25 mouse cellular contexts compared by ENCODE assay signal in the genomic region with DNA sequence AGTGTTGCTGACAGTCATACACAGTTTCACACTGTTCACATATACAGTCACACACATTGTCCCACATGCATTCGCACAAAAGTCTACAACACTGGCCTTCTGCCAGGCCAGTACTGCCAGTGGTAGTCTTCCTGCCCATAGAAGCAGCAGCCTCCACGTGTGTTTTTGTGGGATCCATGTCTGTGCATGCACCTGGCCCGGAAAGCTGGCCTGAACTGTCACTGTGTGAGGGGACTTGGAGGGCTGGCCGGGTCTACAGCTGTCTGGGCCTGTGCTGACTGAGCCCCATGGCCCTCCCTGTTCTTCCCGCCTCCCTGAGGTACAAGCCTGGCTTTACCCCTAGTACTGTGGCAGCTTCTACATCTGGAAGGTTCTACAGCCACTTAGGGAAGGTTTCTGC. TPM values are rescaled to one million over a fixed set of nuclear protein-coding genes. Genes with fewer than 3 reads are reported as not detected.
A peak's percentile ranks its signal among the peaks of the same experiment; 100 is the strongest.
DNase-seq lines count a peak whose midpoint lies in the region; ATAC-seq and TF ChIP-seq lines count a peak whose summit lies in the region.
"Had no signal": no experiment of that assay in that cellular context is flagged by ENCODE, and none has a peak within 500 bp of the region (broad histone marks: within the 10 kb centered on the region; RNA-seq: fewer than 3 reads in every experiment).

No protein-coding gene starts in this region.

- no peaks in the 10 kb centered on the region for H3K36me3 ChIP-seq in liver, embryonic 12.5 days
- no peaks in the 10 kb centered on the region for H3K36me3 ChIP-seq in intestine, postnatal 0 days (ENCODE audit: control insufficient read depth, insufficient read depth)
- H3K36me3 ChIP-seq: forebrain, embryonic 10.5 days; heart, embryonic 10.5 days; hindbrain, embryonic 13.5 days; intestine, embryonic 15.5 days; kidney, embryonic 15.5 days; midbrain, embryonic 12.5 days had no signal

- no peak for TF ChIP-seq POLR2A in embryonic fibroblast, embryonic 13.5 days (IDR thresholded peaks at IDR 0.05; ENCODE audit: low read depth, low read length)

- DNase-seq in liver, result no peak
- DNase-seq in urinary bladder, postnatal 14 days (ENCODE audit: low spot score), result peak; percentile 34
- no peak for DNase-seq in urinary bladder, adult 2 months (ENCODE audit: low spot score)
- no peak for DNase-seq in neural tube, embryonic 10.5 days (ENCODE audit: extremely low spot score, low spot score)
- DNase-seq: cerebellum, adult 11 months; cerebellum, postnatal 36 days; gastrocnemius, postnatal 36 days; lung, postnatal 14 days; retina, postnatal 1 day; right cerebral cortex, postnatal 4 days; thymus, postnatal 36 days had no signal

- no peak overlapping the region for H3K4me2 ChIP-seq in liver, embryonic 12.5 days
- no peak overlapping the region for H3K4me2 ChIP-seq in intestine, postnatal 0 days (replicated peaks; ENCODE audit: low read depth)
- H3K4me2 ChIP-seq: hindbrain, embryonic 13.5 days; intestine, embryonic 15.5 days; kidney, embryonic 15.5 days; midbrain, embryonic 12.5 days had no signal

- H3K4me3 ChIP-seq in liver, embryonic 12.5 days, result no peak overlapping the region
- H3K4me3 ChIP-seq in embryonic fibroblast, embryonic 13.5 days (ENCODE audit: insufficient read depth, low read length), result no peak overlapping the region
- no peak overlapping the region for H3K4me3 ChIP-seq in intestine, postnatal 0 days (ENCODE audit: low read depth, low read length)
- H3K4me3 ChIP-seq: forebrain, embryonic 10.5 days; heart, embryonic 10.5 days; hindbrain, embryonic 13.5 days; intestine, embryonic 15.5 days; kidney, embryonic 15.5 days; midbrain, embryonic 12.5 days had no signal

- ATAC-seq in liver, embryonic 12.5 days, result peak; percentile 22; the same call in 1 of the 2 replicates
- no peak for ATAC-seq in intestine, postnatal 0 days
- ATAC-seq in inflammation-experienced regulatory T-cells, adult 6 months, result no peak
- ATAC-seq: intestine, embryonic 15.5 days had no signal

- WGBS in liver, embryonic 12.5 days (ENCODE audit: insufficient replicate concordance), result 67% methylated on average over 5 of the region's 5 CpGs
- WGBS in intestine, postnatal 0 days, result 82% methylated on average over 5 of the region's 5 CpGs

- no peak overlapping the region for H3K9ac ChIP-seq in liver, embryonic 12.5 days
- H3K9ac ChIP-seq in intestine, postnatal 0 days (ENCODE audit: low read depth, low read length), result no peak overlapping the region
- H3K9ac ChIP-seq: hindbrain, embryonic 13.5 days; intestine, embryonic 15.5 days; kidney, embryonic 15.5 days; liver, embryonic 14.5 days; midbrain, embryonic 12.5 days had no signal

- H3K27ac ChIP-seq in liver, embryonic 12.5 days, result no peak overlapping the region
- H3K27ac ChIP-seq in embryonic fibroblast, embryonic 13.5 days (ENCODE audit: insufficient read depth, low read length), result peak overlapping the region; percentile 84
- H3K27ac ChIP-seq in intestine, postnatal 0 days (ENCODE audit: low read depth, low read length), result no peak overlapping the region
- H3K27ac ChIP-seq: heart, embryonic 10.5 days; hindbrain, embryonic 13.5 days; intestine, embryonic 15.5 days; kidney, embryonic 15.5 days; liver, embryonic 14.5 days; midbrain, embryonic 12.5 days had no signal

- H3K27me3 ChIP-seq in liver, embryonic 12.5 days (replicated peaks), result peaks cover 23% of the 10 kb centered on the region
- H3K27me3 ChIP-seq in intestine, postnatal 0 days (replicated peaks; ENCODE audit: control insufficient read depth, insufficient read depth, low read length), result no peaks in the 10 kb centered on the region
- H3K27me3 ChIP-seq: hindbrain, embryonic 13.5 days had no signal

- TF ChIP-seq CTCF in embryonic fibroblast, embryonic 13.5 days (IDR thresholded peaks at IDR 0.05; ENCODE audit: borderline replicate concordance, insufficient read depth, low read length), result no peak
- no peak for TF ChIP-seq CTCF in intestine, postnatal 0 days (IDR thresholded peaks at IDR 0.05; ENCODE audit: low read depth)

- H3K9me3 ChIP-seq in liver, embryonic 12.5 days (replicated peaks), result no peaks in the 10 kb centered on the region
- no peaks in the 10 kb centered on the region for H3K9me3 ChIP-seq in intestine, postnatal 0 days (ENCODE audit: control insufficient read depth)
- H3K9me3 ChIP-seq: forebrain, embryonic 10.5 days; heart, embryonic 10.5 days; hindbrain, embryonic 13.5 days; intestine, embryonic 15.5 days; kidney, embryonic 15.5 days; midbrain, embryonic 12.5 days had no signal

- no peaks in the 10 kb centered on the region for H3K4me1 ChIP-seq in liver, embryonic 12.5 days
- H3K4me1 ChIP-seq in embryonic fibroblast, embryonic 13.5 days (ENCODE audit: control insufficient read depth, insufficient read depth, low read length), result peaks cover 11% of the 10 kb centered on the region
- H3K4me1 ChIP-seq in intestine, postnatal 0 days (replicated peaks; ENCODE audit: control insufficient read depth, insufficient read depth, low read length), result no peaks in the 10 kb centered on the region
- H3K4me1 ChIP-seq: heart, embryonic 10.5 days; hindbrain, embryonic 13.5 days; intestine, embryonic 15.5 days; kidney, embryonic 15.5 days; midbrain, embryonic 12.5 days had no signal

RNA-seq across cellular contexts. Expression of gene 6430531B16Rik, which starts 7.6 kb away (rescaled TPM):
- polyA plus RNA-seq in liver, embryonic 12.5 days (2016; fragmentation: Nextera tagmentation; extraction: Ambion mirVana), result not detected in 2 replicates
- polyA plus RNA-seq in urinary bladder, adult 2 months (2012; rRNA removed), result 0.37 and 0.70 TPM in 2 replicates
- not detected in 2 replicates for polyA plus RNA-seq in embryonic fibroblast, embryonic 13.5 days (2011; ENCODE audit: insufficient read length, low read depth, missing spikeins)
- polyA plus RNA-seq in intestine, postnatal 0 days (2015; fragmentation: Nextera tagmentation; extraction: Ambion mirVana), result 0.16 TPM in 1 of 2 replicates, not detected in the other
- 1 to 10 TPM in 2 of 3 experiments, under 1 TPM in 1; 0.66 to 1.5 (median 1.0) TPM for polyA plus RNA-seq in inflammation-experienced regulatory T-cells, adult 6 months (2017; shearing (Covaris generic))
- polyA plus RNA-seq: large intestine, adult 2 months; liver, embryonic 14.5 days had no signal

RNA-seq across cellular contexts. Expression of gene Adam8, which starts 21.4 kb away (rescaled TPM):
- 0.61 and 0.83 TPM in 2 replicates for polyA plus RNA-seq in liver, embryonic 12.5 days (2016; fragmentation: Nextera tagmentation; extraction: Ambion mirVana)
- 5.8 and 6.3 TPM in 2 replicates for polyA plus RNA-seq in urinary bladder, adult 2 months (2012; rRNA removed)
- 9.0 and 17.4 TPM in 2 replicates for polyA plus RNA-seq in embryonic fibroblast, embryonic 13.5 days (2011; ENCODE audit: insufficient read length, low read depth, missing spikeins)
- 0.29 and 0.52 TPM in 2 replicates for polyA plus RNA-seq in intestine, postnatal 0 days (2015; fragmentation: Nextera tagmentation; extraction: Ambion mirVana)
- polyA plus RNA-seq in inflammation-experienced regulatory T-cells, adult 6 months (2017; shearing (Covaris generic)), result 10 to 100 TPM in 2 of 3 experiments, 1 to 10 TPM in 1; 8.8 to 59.4 (median 13.1) TPM

RNA-seq across cellular contexts. Expression of gene Utf1, which starts 27.4 kb away (rescaled TPM):
- polyA plus RNA-seq in liver, embryonic 12.5 days (2016; fragmentation: Nextera tagmentation; extraction: Ambion mirVana), result not detected in 2 replicates
- not detected in 2 replicates for polyA plus RNA-seq in urinary bladder, adult 2 months (2012; rRNA removed)
- not detected in 2 replicates for polyA plus RNA-seq in embryonic fibroblast, embryonic 13.5 days (2011; ENCODE audit: insufficient read length, low read depth, missing spikeins)
- not detected in 2 replicates for polyA plus RNA-seq in intestine, postnatal 0 days (2015; fragmentation: Nextera tagmentation; extraction: Ambion mirVana)
- polyA plus RNA-seq in inflammation-experienced regulatory T-cells, adult 6 months (2017; shearing (Covaris generic)), result 1 to 10 TPM; 3.3 to 5.0 (median 3.6) TPM
- polyA plus RNA-seq: brain, embryonic 14.5 days; embryonic facial prominence, embryonic 11.5 days; forebrain, embryonic 10.5 days; hindbrain, embryonic 13.5 days; intestine, embryonic 15.5 days; kidney, embryonic 15.5 days; liver, embryonic 14.5 days; midbrain, embryonic 12.5 days had no signal
